Comparison of ENCODE assay signal across 22 mouse cellular contexts in the genomic region with DNA sequence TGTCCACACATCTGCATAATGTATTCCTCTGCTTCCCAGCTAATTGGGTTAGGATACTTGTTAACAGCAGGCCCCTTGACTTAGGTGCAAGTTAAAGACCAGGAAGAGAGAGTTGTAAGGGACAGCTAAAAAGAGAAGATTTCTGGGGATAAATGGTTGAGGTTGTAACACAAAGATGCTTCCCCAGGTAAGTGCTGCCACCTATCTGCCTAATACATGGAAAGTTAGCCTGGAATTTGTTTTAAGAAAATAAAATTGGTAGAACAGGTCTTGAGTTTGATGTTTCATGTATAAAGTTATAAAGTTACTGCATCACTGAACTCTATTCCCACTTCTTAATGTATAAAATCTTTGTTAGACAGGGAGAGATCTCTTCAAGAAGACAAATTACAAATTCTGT.
DNase-seq lines count a peak whose midpoint lies in the region; ATAC-seq and TF ChIP-seq lines count a peak whose summit lies in the region.
"Had no signal": no experiment of that assay in that cellular context is flagged by ENCODE, and none has a peak within 500 bp of the region (broad histone marks: within the 10 kb centered on the region; RNA-seq: fewer than 3 reads in every experiment).

No protein-coding gene starts in this region.

- TF ChIP-seq EP300 in stomach, postnatal 0 days (optimal IDR thresholded peaks at IDR 0.05) = no peak

- ATAC-seq in embryonic facial prominence, embryonic 14.5 days (ENCODE audit: low read depth) = no peak
- ATAC-seq in stomach, postnatal 0 days (ENCODE audit: low FRiP score, low TSS enrichment) = no peak
- ATAC-seq: activated CD4-positive, CD25-positive, alpha-beta regulatory T cell, adult 4 months; midbrain, embryonic 13.5 days had no signal

- no peaks in the 10 kb centered on the region for H3K27me3 ChIP-seq in embryonic facial prominence, embryonic 14.5 days (replicated peaks; ENCODE audit: control insufficient read depth, insufficient read depth, low read length)
- H3K27me3 ChIP-seq in embryonic facial prominence, embryonic 10.5 days (replicated peaks; ENCODE audit: low read depth, poor library complexity, severe bottlenecking) = no peaks in the 10 kb centered on the region
- no peaks in the 10 kb centered on the region for H3K27me3 ChIP-seq in stomach, postnatal 0 days (ENCODE audit: control insufficient read depth, insufficient read depth, low read length)
- H3K27me3 ChIP-seq: heart, embryonic 13.5 days; hindbrain, embryonic 12.5 days; megakaryocyte, embryonic 14.5 days; midbrain, embryonic 13.5 days had no signal

- no peak overlapping the region for H3K4me2 ChIP-seq in embryonic facial prominence, embryonic 14.5 days (ENCODE audit: low read depth, low read length)
- no peak overlapping the region for H3K4me2 ChIP-seq in stomach, postnatal 0 days (replicated peaks; ENCODE audit: low read depth)
- H3K4me2 ChIP-seq: heart, embryonic 13.5 days; hindbrain, embryonic 12.5 days; lung, embryonic 14.5 days; midbrain, embryonic 13.5 days had no signal

- no peaks in the 10 kb centered on the region for H3K36me3 ChIP-seq in embryonic facial prominence, embryonic 14.5 days (ENCODE audit: control insufficient read depth, insufficient read depth, low read length)
- no peaks in the 10 kb centered on the region for H3K36me3 ChIP-seq in embryonic facial prominence, embryonic 10.5 days (replicated peaks)
- no peaks in the 10 kb centered on the region for H3K36me3 ChIP-seq in stomach, postnatal 0 days (ENCODE audit: control insufficient read depth, insufficient read depth, low read length)
- H3K36me3 ChIP-seq: forebrain, embryonic 10.5 days; heart, embryonic 13.5 days; hindbrain, embryonic 12.5 days; midbrain, embryonic 13.5 days had no signal

- no peak overlapping the region for H3K27ac ChIP-seq in embryonic facial prominence, embryonic 14.5 days (replicated peaks; ENCODE audit: low read depth, low read length)
- no peak overlapping the region for H3K27ac ChIP-seq in embryonic facial prominence, embryonic 10.5 days (replicated peaks)
- H3K27ac ChIP-seq in stomach, postnatal 0 days (replicated peaks) = no peak overlapping the region
- H3K27ac ChIP-seq: forebrain, embryonic 10.5 days; heart, embryonic 13.5 days; hindbrain, embryonic 12.5 days; liver, embryonic 14.5 days; midbrain, embryonic 13.5 days had no signal

- no peaks in the 10 kb centered on the region for H3K4me1 ChIP-seq in embryonic facial prominence, embryonic 14.5 days (ENCODE audit: control insufficient read depth, insufficient read depth, low read length)
- H3K4me1 ChIP-seq in embryonic facial prominence, embryonic 10.5 days = no peaks in the 10 kb centered on the region
- no peaks in the 10 kb centered on the region for H3K4me1 ChIP-seq in stomach, postnatal 0 days (replicated peaks; ENCODE audit: control insufficient read depth, insufficient read depth)
- H3K4me1 ChIP-seq: forebrain, embryonic 10.5 days; heart, embryonic 13.5 days; hindbrain, embryonic 12.5 days; megakaryocyte, embryonic 14.5 days; midbrain, embryonic 13.5 days had no signal

- peak; percentile 16; the same call in 1 of the 2 replicates for TF ChIP-seq CTCF in stomach, postnatal 0 days (IDR thresholded peaks at IDR 0.05; ENCODE audit: low read depth)

- H3K4me3 ChIP-seq in embryonic facial prominence, embryonic 14.5 days (ENCODE audit: low read depth, low read length) = no peak overlapping the region
- H3K4me3 ChIP-seq in embryonic facial prominence, embryonic 10.5 days = no peak overlapping the region
- no peak overlapping the region for H3K4me3 ChIP-seq in stomach, postnatal 0 days (ENCODE audit: low read depth, low read length)
- H3K4me3 ChIP-seq: forebrain, embryonic 10.5 days; heart, embryonic 13.5 days; hindbrain, embryonic 12.5 days; megakaryocyte, embryonic 14.5 days; midbrain, embryonic 13.5 days had no signal

- no peaks in the 10 kb centered on the region for H3K9me3 ChIP-seq in embryonic facial prominence, embryonic 14.5 days (ENCODE audit: control insufficient read depth, low read length)
- no peaks in the 10 kb centered on the region for H3K9me3 ChIP-seq in embryonic facial prominence, embryonic 10.5 days
- H3K9me3 ChIP-seq in stomach, postnatal 0 days (ENCODE audit: control insufficient read depth, low read length) = no peaks in the 10 kb centered on the region
- H3K9me3 ChIP-seq: forebrain, embryonic 10.5 days; heart, embryonic 13.5 days; hindbrain, embryonic 12.5 days; megakaryocyte, embryonic 14.5 days; midbrain, embryonic 13.5 days had no signal

- H3K9ac ChIP-seq in embryonic facial prominence, embryonic 14.5 days (ENCODE audit: low read depth, low read length) = no peak overlapping the region
- no peak overlapping the region for H3K9ac ChIP-seq in stomach, postnatal 0 days (ENCODE audit: low read length)
- H3K9ac ChIP-seq: heart, embryonic 13.5 days; hindbrain, embryonic 12.5 days; liver, embryonic 14.5 days; lung, embryonic 14.5 days; midbrain, embryonic 13.5 days had no signal

- DNase-seq in embryonic facial prominence, embryonic 14.5 days (ENCODE audit: low spot score) = peak; percentile 2
- DNase-seq in embryonic facial prominence, embryonic 10.5 days (ENCODE audit: low spot score) = no peak
- DNase-seq in layer of hippocampus, adult 9-10 months (ENCODE audit: low spot score) = peak; percentile 0
- DNase-seq in layer of hippocampus, adult 9-11 months = no peak
- peak; percentile 0 for DNase-seq in right cerebral cortex, adult 18-20 months
- no peak for DNase-seq in right cerebral cortex, postnatal 25 days
- no peak for DNase-seq in stomach, postnatal 0 days (ENCODE audit: low spot score)
- DNase-seq: adrenal gland, postnatal 10 days; B cell, adult 2 months; gastrocnemius, postnatal 25 days; heart, adult 18-20 months; heart, postnatal 14 days; kidney, adult 18-20 months; lung, embryonic 14.5 days; lung, postnatal 36 days had no signal

Comparison
In these comparisons a context has a peak if more than half of its experiments do, and no peak if none do; other contexts are left out.
1. DNase-seq: peak in embryonic facial prominence, embryonic 14.5 days (single experiment), layer of hippocampus, adult 9-10 months (single experiment) and right cerebral cortex, adult 18-20 months (single experiment); none in embryonic facial prominence, embryonic 10.5 days (single experiment), layer of hippocampus, adult 9-11 months (single experiment), right cerebral cortex, postnatal 25 days (single experiment) and stomach, postnatal 0 days (single experiment).